Mouse (Mus musculus): Measurements from ENCODE around the gene Rpusd3.

DNA sequence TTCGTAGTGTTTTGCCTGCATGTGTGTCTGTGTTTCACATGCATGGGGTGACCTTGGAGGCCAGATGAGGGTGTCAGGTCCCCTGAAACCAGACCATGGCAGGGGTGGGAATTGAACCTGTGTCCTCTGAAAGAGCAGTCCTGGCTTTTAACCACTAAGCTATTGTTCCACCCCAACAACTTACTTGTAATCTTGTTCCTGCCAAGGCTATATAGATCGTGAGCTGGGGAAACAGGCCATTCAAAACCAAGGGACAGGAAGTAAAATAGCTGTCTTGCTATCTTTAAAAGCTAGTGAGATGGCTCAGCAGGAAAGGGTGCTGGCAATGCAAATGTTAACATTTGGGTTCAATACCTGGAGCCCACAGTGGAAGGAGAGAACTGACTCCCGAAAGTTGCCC is 10.8 kb upstream of the Rpusd3 start:
- TF ChIP-seq CTCF (IDR thresholded peaks at IDR 0.05; ENCODE audit: low read depth, low read length) (no peak), POLR2A (IDR thresholded peaks at IDR 0.05; ENCODE audit: extremely low read depth, insufficient read depth, low read length) (no peak)

All from liver, adult 2 months (tissue).